Mouse (Mus musculus) MEL (cell line): ENCODE data around the gene Prkaa1.

ENCODE experiments used
- CTCF ChIP-seq, 3 experiments: IDR thresholded peaks in 2 of 3; conservative IDR thresholded peaks in 1 of 3; 2 replicates each; pipeline ENCODE4 v1.5.1; 2011 to 2012; ENCODE audit warnings: low read length in 3 of 3, low read depth in 2 of 3, mild to moderate bottlenecking in 2 of 3, improper control_type of control experiment in 1 of 3, inconsistent platforms in 1 of 3, mixed read lengths in 1 of 3, moderate library complexity in 1 of 3; ENCODE audit not compliant: control insufficient read depth in 1 of 3, insufficient read depth in 1 of 3, poor library complexity in 1 of 3, severe bottlenecking in 1 of 3
- JUND ChIP-seq: IDR thresholded peaks from 2 replicates; pipeline ENCODE4 v1.6.1; 2011; ENCODE audit warnings: low read depth, mild to moderate bottlenecking, improper control_type of control experiment, low read length
- MAX ChIP-seq: IDR thresholded peaks from 2 replicates; pipeline ENCODE4 v1.6.1; 2011; ENCODE audit warnings: low read length, improper control_type of control experiment
- USF2 ChIP-seq, 2 experiments: IDR thresholded peaks; 2 replicates each; pipeline ENCODE4 v1.6.1; 2011 to 2012; ENCODE audit warnings: improper control_type of control experiment in 2 of 2, low read length in 2 of 2, borderline replicate concordance in 1 of 2, inconsistent platforms in 1 of 2, low read depth in 1 of 2, mild to moderate bottlenecking in 1 of 2; ENCODE audit not compliant: insufficient read depth in 1 of 2

- no peak for TF ChIP-seq USF2 (IDR thresholded peaks at IDR 0.05; ENCODE audit: borderline replicate concordance in 1 of 2, insufficient read depth in 1 of 2, low read depth in 1 of 2, low read length in 2 of 2)
- TF ChIP-seq JUND: peak; percentile 50; the same call in 1 of the 2 replicates
- TF ChIP-seq MAX: peak; percentile 32; the same call in 1 of the 2 replicates
- no peak for TF ChIP-seq CTCF (IDR thresholded peaks at IDR 0.05 in 2 of 3, conservative IDR thresholded peaks at IDR 0.05 in 1 of 3; ENCODE audit: control insufficient read depth in 1 of 3, insufficient read depth in 1 of 3, low read depth in 2 of 3, low read length in 3 of 3, poor library complexity in 1 of 3, severe bottlenecking in 1 of 3)
Measured at GRCm38 (mm10) chr15:5139863-5140262, 3.8 kb upstream of the Prkaa1 start.
